Mouse (Mus musculus): ENCODE measurements at regions not wholly inside any gene's neighbourhood (a gene's known extent, or its start where the extent isn't known, plus 50 kb on each side); places are given as distances from the start of the nearest gene placed in this dataset.
"Not testable (repeated sequence)": the region's sequence is repeated elsewhere in the genome, so short reads cannot be mapped to it uniquely, and the experiment has no call there.

DNA sequence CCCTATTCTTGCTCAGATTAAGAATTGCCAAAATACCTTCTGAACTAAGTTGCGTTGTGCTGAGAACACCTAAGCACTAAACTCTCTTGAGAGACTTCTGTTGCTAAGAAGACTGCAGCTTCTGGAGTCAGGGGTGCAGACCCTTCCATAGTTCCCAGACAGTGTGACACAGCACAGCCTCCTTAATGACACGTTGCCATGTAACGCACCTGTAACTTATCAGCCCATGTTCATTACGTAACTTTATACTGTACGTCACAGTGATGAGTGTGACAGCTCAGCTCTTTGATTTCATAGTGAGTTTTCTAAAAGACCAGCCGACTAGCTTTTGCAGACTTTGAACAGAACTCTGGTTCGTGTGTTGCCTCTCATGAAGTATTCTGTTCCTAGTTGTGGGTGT, 257.8 kb downstream of the AI429214 start:
- not testable (repeated sequence) for H3K9me3 ChIP-seq (replicated peaks); ATAC-seq (replicated peaks; ENCODE audit: insufficient number of reproducible peaks, insufficient read depth, low FRiP score, low read depth); H3K4me1 ChIP-seq (replicated peaks); H3K9ac ChIP-seq; H3K27ac ChIP-seq; H3K4me2 ChIP-seq; H3K27me3 ChIP-seq; H3K4me3 ChIP-seq; H3K36me3 ChIP-seq
- whole genome bisulfite sequencing, result 66% methylated on average over 7 of the region's 7 CpGs

DNA sequence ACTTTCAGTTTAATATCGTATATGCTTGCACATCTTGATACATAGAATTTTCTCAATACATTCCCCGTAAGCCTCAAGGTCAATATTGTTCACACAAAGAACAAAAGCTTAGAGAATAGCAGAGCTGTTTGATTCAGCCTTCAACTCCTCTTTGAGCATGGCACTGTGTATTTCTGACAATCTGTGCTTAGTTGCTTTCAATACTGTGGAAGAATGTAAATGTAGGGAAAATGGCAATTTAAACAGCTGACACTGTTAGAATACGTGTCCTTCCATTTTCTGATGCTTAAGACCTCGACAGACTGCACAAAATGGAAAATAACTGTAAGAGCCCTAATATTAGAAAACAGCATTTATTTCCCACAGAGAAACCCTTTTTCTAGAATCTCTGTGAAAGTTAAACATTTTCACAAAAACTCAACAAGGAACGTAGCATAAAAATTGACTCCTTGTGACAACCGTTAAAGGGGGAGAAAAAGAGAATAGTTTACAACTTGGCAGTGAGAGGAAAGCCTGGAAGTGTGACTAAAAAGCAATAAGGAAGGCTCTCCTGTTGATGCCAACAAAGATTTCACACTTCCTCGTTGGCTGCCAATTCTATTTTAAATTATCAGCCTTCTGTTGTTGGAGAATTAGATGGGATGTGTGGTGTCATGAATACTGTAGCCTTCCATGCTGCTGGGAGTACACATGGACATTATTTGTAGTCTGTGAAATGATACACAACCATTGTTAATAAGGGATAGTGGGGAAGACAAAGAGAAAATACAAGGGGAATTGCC, 297.9 kb downstream of the AI429214 start:
- WGBS, result 74% methylated on average over 7 of the region's 7 CpGs
- no peak for ATAC-seq (replicated peaks; ENCODE audit: insufficient number of reproducible peaks, insufficient read depth, low FRiP score, low read depth)
- H3K27ac ChIP-seq, result no peak overlapping the region

More for the DNA sequence above, 297.9 kb downstream of the AI429214 start:
- Histone ChIP-seq H3K4me1 (replicated peaks) (no peaks in the 10 kb centered on the region), H3K4me2 (no peak overlapping the region), H3K36me3 (no peaks in the 10 kb centered on the region), H3K9me3 (replicated peaks) (no peaks in the 10 kb centered on the region), H3K27me3 (no peaks in the 10 kb centered on the region), H3K9ac (no peak overlapping the region), H3K4me3 (no peak overlapping the region)

Measured in heart, embryonic 15.5 days (tissue).